Mouse (Mus musculus) CH12.LX (cell line): ENCODE data around the gene Car11.

Source experiments
- CTCF ChIP-seq, 2 experiments: IDR thresholded peaks in 1 of 2; conservative IDR thresholded peaks in 1 of 2; 2 replicates each; pipeline ENCODE4 v1.5.1; 2011 to 2012; ENCODE audit warnings: low read depth in 2 of 2, low read length in 2 of 2, improper control_type of control experiment in 1 of 2, inconsistent platforms in 1 of 2, mild to moderate bottlenecking in 1 of 2, moderate library complexity in 1 of 2
- E2F4 ChIP-seq: IDR thresholded peaks from 2 replicates; pipeline ENCODE4 v1.6.1; 2011; ENCODE audit warnings: low read depth, low read length, improper control_type of control experiment; ENCODE audit not compliant: insufficient replicate concordance
- IRF4 ChIP-seq: IDR thresholded peaks from 2 replicates; pipeline ENCODE4 v1.6.1; 2014; ENCODE audit warnings: low read depth, mild to moderate bottlenecking, inconsistent platforms, low read length, improper control_type of control experiment
- MAZ ChIP-seq: IDR thresholded peaks from 2 replicates; pipeline ENCODE4 v1.6.1; 2012; ENCODE audit warnings: low read depth, mild to moderate bottlenecking, inconsistent platforms, low read length, improper control_type of control experiment, moderate library complexity
- SIN3A ChIP-seq: IDR thresholded peaks from 2 replicates; pipeline ENCODE4 v1.6.1; 2012; ENCODE audit warnings: low read length, improper control_type of control experiment, inconsistent platforms

DNA sequence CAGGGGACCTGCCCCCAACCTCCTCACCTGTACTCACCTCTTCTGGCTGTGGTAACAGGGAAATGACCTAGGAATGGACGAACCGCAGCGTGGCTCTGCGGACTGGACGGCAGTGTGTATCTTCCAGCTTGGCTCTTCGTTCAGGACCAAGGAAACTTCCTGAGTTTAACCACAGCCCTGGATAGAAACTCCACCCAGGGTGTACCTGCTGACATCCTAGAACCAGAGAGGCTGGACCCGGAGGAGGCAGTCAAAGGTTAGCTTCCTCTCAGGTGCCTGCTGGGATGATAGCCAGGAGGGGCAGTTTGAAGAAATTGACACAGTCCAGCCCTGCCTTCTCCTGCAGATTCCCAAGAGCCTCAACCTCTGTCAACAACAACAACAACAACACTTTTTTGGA is 33.5 kb upstream of the Car11 start, which contains the start of gene Fut2:
- TF ChIP-seq MAZ (no peak), CTCF (conservative IDR thresholded peaks at IDR 0.05 in 1 of 2, IDR thresholded peaks at IDR 0.05 in 1 of 2; ENCODE audit: low read depth in 2 of 2, low read length in 2 of 2) (no peak), E2F4 (no peak), IRF4 (no peak), SIN3A (no peak)
